Mouse (Mus musculus) liver, embryonic 16.5 days (tissue): ENCODE results near the gene Tbc1d2b. TPM values are rescaled to one million over a fixed set of nuclear protein-coding genes. Genes with fewer than 3 reads are reported as not detected.

ENCODE experiments used
- ATAC-seq: fragments of 200-750 bp; cut with Nextera tagmentation; 2 replicates; pipeline ENCODE4 v1.8.0; 2017; ENCODE audit warnings: low read depth, mild to moderate bottlenecking, moderate number of reproducible peaks, moderate library complexity
- H3K27ac ChIP-seq: fragments of 300-500 bp; sonication (generic); 2 replicates; pipeline ENCODE4 v1.5.1; 2014; ENCODE audit warnings: mild to moderate bottlenecking, low read length
- H3K27me3 ChIP-seq: fragments of 300-500 bp; sonication (generic); 2 replicates; pipeline ENCODE4 v1.6.1; 2014; ENCODE audit warnings: low read depth, low read length, mixed read lengths; ENCODE audit not compliant: control insufficient read depth, insufficient read depth
- H3K36me3 ChIP-seq: fragments of 300-500 bp; sonication (generic); 2 replicates; pipeline ENCODE4 v1.6.1; 2014; ENCODE audit warnings: mild to moderate bottlenecking; ENCODE audit not compliant: control insufficient read depth, insufficient read depth
- H3K4me1 ChIP-seq: fragments of 300-500 bp; sonication (generic); 2 replicates; pipeline ENCODE4 v1.6.1; 2014; ENCODE audit warnings: low read depth, low read length, mixed read lengths; ENCODE audit not compliant: control insufficient read depth
- H3K4me2 ChIP-seq: fragments of 300-500 bp; sonication (generic); 2 replicates; pipeline ENCODE4 v1.6.1; 2014; ENCODE audit warnings: low read depth, low read length, mixed read lengths
- H3K4me3 ChIP-seq: fragments of 300-500 bp; sonication (generic); 2 replicates; pipeline ENCODE4 v1.5.1; 2014; ENCODE audit warnings: low read depth, mild to moderate bottlenecking, low read length
- H3K9ac ChIP-seq: fragments of 300-500 bp; sonication (generic); 2 replicates; pipeline ENCODE4 v1.6.1; 2014; ENCODE audit warnings: low read depth, low read length
- H3K9me3 ChIP-seq: fragments of 300-500 bp; sonication (generic); replicated peaks from 2 replicates; pipeline ENCODE4 v1.6.1; 2016; ENCODE audit warnings: low read length; ENCODE audit not compliant: control insufficient read depth
- WGBS: fragments of 180-500 bp; shearing (Covaris S2); extraction: QIAGEN DNeasy Blood & Tissue Kit; methylation state at CpG from one replicate; pipeline ENCODE4 v1.1.7; 2014; ENCODE audit not compliant: insufficient replicate concordance; 5-methylcytosine and 5-hydroxymethylcytosine counted together
- polyA plus RNA-seq: library from polyadenylated mRNA; unstranded; fragments of >200 nt; fragmentation: Nextera tagmentation; extraction: Ambion mirVana; gene quantifications from 2 replicates; pipeline ENCODE4 v1.2.1, GENCODE M21; 2015

The Tbc1d2b gene
- polyA plus RNA-seq, 1 experiment from 2014 or later = 8.3 TPM

DNA sequence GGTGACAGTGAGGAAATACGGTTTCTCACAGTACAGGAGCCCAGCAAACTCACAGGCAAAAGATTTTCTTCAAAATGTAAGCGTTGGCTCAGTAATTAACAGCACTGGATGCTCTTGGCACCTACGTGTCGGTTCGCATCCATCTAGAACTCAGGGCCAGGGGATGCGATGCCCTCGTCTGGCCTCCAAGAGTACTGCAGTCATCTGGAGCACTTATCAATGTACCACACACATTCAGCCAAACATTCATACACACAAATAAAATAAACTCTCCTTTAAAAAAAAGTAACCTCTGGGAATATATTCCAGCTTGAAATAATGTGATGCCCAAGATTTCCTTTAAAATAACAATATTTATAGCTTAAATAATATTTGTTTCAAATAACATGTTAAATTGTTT is 29.0 kb downstream of the Tbc1d2b start:
- Histone ChIP-seq H3K4me3 (no peak overlapping the region), H3K4me2 (no peak overlapping the region), H3K9ac (no peak overlapping the region), H3K4me1 (peaks cover 76% of the 10 kb centered on the region), H3K27ac (peak overlapping the region; percentile 61), H3K36me3 (peaks cover 33% of the 10 kb centered on the region), H3K27me3 (no peaks in the 10 kb centered on the region), H3K9me3 (no peaks in the 10 kb centered on the region)
- no peak for ATAC-seq
- WGBS = 51% methylated on average over 7 of the region's 7 CpGs

DNA sequence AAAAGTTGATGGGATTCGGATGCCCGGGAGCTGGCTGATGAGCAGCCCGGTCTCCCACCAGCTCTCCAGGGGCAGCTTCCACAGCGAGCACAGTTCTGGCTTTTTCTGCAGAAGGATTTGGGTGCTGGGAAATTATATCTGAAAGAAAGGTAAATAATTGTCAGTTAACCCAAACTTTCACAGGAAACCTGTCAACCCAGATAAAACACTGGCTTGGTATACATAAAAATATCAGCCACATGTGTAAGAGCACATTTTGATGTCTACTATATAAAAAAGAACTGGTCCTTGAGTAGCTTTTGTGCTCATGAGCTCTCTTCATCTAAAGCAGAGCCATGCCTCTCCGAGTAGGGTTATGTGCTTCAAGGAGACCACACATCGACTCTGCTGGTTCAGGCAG is 29.6 kb downstream of the Tbc1d2b start:
- Histone ChIP-seq H3K4me3 (no peak overlapping the region), H3K4me2 (no peak overlapping the region), H3K9me3 (no peaks in the 10 kb centered on the region), H3K9ac (peak overlapping the region; percentile 1; the same call in 1 of the 2 replicates), H3K27ac (peak overlapping the region; percentile 65), H3K36me3 (peaks cover 27% of the 10 kb centered on the region), H3K4me1 (peaks cover 77% of the 10 kb centered on the region), H3K27me3 (no peaks in the 10 kb centered on the region)
- WGBS = 58% methylated on average over 6 of the region's 6 CpGs
- ATAC-seq = no peak

DNA sequence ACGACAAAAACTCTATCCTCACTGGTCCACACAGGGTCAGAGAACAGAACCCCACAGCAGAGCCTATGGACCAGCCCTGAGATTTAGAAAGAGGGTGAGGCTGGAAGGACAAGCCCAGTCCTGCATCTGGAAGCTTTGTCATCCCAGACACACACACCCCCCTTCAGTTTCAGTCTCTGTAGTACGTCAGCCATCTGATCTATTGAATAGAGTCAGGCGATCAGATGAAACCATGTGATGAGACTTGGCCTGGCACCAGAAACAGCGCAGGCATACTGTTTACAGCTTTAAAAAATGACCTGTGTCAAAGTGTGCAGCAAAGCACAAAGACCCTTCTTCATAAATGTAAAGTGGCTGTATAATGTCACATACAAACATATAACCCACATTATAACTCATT is 30.0 kb downstream of the Tbc1d2b start:
- H3K4me3 ChIP-seq = no peak overlapping the region
- 61% methylated on average over 4 of the region's 4 CpGs for WGBS
- no peak overlapping the region for H3K4me2 ChIP-seq
- H3K36me3 ChIP-seq = peaks cover 22% of the 10 kb centered on the region
- H3K4me1 ChIP-seq = peaks cover 76% of the 10 kb centered on the region
- H3K9ac ChIP-seq = no peak overlapping the region
- no peaks in the 10 kb centered on the region for H3K9me3 ChIP-seq
- no peak for ATAC-seq
- H3K27me3 ChIP-seq = no peaks in the 10 kb centered on the region
- H3K27ac ChIP-seq = peak overlapping the region; percentile 65; the same call in 1 of the 2 replicates

DNA sequence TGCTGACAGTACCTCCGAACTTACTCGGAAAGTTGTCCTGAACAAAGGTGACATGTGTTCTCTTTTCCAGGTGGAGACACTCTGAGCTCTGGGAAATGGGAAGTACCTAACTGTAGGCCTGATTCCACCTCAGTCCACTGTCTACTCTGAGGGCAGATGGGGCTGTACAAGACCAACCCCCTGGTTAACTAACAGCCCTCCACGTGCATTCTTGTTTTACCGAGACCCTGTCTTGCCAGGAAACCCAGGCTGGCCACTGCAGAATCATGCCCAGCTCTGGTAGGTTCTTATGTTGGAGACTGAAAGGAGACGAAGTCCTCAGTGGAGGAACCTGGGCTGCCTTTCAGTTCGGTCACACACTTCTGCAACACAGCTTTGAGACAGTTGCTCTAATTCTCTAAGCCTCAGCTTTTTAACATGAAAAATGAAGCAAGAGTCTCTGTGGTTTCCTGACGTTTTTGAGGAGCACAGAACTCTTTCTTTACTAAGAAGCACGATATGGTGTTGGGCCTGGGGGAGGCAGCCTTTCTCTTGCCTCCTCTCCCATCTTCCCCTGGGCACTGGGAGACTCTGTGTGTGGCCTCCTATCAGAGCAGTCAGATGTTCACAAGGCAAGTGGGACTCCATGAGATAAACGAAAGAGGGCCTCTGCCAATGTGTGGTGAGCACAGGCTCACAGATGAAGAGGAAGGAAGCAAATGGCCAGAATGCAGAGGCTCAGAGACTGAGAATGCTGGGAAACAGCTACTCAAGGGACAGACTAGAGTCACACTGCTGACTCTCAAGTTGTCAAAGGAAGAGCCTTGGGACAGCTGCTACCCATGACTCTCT is 33.2 kb downstream of the Tbc1d2b start:
- peak overlapping the region; percentile 42 for H3K4me3 ChIP-seq
- ATAC-seq = peak; percentile 96
- peak overlapping the region; percentile 96 for H3K27ac ChIP-seq
- peak overlapping the region; percentile 64 for H3K4me2 ChIP-seq
- no peaks in the 10 kb centered on the region for H3K27me3 ChIP-seq
- 24% methylated on average over 9 of the region's 9 CpGs for WGBS
- H3K9ac ChIP-seq = peak overlapping the region; percentile 75
- no peaks in the 10 kb centered on the region for H3K9me3 ChIP-seq
- H3K36me3 ChIP-seq = peaks cover 20% of the 10 kb centered on the region
- peaks cover 76% of the 10 kb centered on the region for H3K4me1 ChIP-seq

DNA sequence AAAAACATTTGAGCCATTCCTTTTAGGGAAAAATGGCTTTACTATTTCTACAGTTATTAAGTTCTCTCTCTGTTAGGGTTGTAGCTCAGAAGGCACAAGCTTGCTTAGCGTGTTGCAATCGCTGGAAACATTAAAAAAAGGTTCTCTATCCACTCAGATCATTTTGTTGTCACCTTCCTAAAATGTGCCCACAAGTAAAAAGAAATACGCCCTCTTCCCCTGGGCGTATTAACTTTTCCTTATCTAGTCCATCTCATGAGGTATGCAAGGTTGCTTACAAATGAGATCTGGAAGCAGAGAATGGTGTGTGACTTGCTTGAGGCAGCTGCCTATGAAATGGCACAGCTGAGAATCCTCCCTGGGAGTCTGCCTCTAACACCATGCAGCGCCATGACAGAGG is 33.8 kb downstream of the Tbc1d2b start:
- peak overlapping the region; percentile 42; the same call in 1 of the 2 replicates for H3K4me3 ChIP-seq
- peak overlapping the region; percentile 64 for H3K4me2 ChIP-seq
- H3K9me3 ChIP-seq = no peaks in the 10 kb centered on the region
- no peaks in the 10 kb centered on the region for H3K27me3 ChIP-seq
- 41% methylated on average over 5 of the region's 5 CpGs for WGBS
- peaks cover 20% of the 10 kb centered on the region for H3K36me3 ChIP-seq
- H3K4me1 ChIP-seq = peaks cover 79% of the 10 kb centered on the region
- H3K9ac ChIP-seq = peak overlapping the region; percentile 57
- peak overlapping the region; percentile 96 for H3K27ac ChIP-seq
- ATAC-seq = peak; percentile 26

DNA sequence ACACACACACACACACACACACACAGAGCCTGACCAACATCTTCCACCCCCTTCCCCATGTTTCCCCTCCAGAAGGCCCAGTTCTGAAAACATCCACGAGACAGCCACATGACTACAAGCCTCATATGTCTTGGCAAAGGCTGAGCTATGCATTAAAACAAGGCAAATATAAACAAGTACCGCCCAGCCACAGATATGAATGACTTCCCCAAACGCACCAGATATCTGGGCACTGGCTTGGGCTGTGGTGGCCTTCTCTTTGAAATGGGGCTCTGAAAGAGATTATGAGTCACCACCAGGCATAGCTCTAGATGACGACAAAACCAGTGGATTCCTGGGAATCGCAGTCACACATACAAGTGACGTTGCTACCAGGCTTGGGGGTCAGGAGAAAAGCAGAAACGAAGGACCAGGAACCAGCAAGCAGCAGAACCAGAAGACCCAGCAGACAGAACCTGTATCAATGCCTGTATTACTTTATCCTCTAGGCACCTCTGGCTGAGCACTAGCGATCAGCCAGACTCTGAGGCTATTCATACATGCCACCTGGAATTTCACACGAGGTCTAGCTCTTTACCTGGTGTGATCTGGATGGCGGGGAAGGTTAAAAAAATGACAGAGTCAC is 35.2 kb downstream of the Tbc1d2b start:
- Histone ChIP-seq H3K9me3 (no peaks in the 10 kb centered on the region), H3K4me3 (no peak overlapping the region), H3K4me2 (peak overlapping the region; percentile 2; the same call in 1 of the 2 replicates), H3K27me3 (no peaks in the 10 kb centered on the region), H3K27ac (peak overlapping the region; percentile 80), H3K36me3 (peaks cover 14% of the 10 kb centered on the region), H3K4me1 (peaks cover 67% of the 10 kb centered on the region), H3K9ac (0 out of 2 replicates have a peak overlapping the region, but pooled peaks have one; percentile 12)
- WGBS = 43% methylated on average over 10 of the region's 10 CpGs
- ATAC-seq = peak; percentile 9; the same call in 1 of the 2 replicates

DNA sequence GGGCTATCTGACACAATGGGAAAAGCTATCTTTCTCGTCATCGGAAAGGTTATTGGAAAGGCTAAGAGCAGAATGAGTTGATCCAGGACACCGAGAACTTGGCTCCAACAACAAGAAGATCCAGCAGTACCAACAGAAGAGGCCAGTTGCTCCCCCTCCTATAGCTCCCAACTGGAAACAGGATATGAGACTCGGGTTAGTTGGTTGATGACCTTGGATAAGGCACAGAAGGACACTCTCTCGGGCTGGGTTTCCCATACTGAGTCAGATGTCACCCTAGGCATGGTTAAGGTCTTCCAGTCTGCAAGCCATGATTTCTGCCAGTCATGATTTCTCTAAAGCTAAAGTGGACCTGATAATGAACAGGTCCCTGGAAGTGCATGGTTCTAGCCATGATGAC is 35.8 kb downstream of the Tbc1d2b start:
- Histone ChIP-seq H3K9ac (no peak overlapping the region), H3K9me3 (no peaks in the 10 kb centered on the region), H3K36me3 (peaks cover 8% of the 10 kb centered on the region), H3K4me2 (no peak overlapping the region), H3K27me3 (no peaks in the 10 kb centered on the region), H3K27ac (peak overlapping the region; percentile 80), H3K4me1 (peaks cover 67% of the 10 kb centered on the region), H3K4me3 (no peak overlapping the region)
- 75% methylated on average over 5 of the region's 5 CpGs for WGBS
- no peak for ATAC-seq

DNA sequence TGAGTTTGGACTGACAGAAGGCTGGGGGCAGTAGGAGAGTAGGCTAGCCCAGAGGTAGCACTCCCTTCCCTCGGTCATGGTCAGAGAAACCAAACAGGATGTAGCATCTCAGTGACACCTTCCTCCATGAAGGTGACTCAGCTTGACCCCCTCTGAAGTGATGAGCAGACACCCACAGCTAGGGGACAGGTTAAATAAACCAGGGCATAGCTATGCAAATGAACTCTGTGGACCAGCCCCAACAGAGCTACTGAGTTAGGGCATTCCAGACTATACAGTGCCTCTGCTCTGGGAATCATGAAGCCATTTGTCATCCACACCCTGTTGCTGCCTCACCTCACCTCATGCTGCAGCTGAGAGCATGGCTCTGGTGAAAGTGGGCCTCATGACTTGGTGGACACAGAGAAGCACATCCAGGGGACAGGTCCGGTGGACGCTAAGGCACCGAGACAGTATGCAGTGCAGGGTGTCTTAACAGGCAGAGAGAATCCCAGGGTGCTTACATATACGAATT is 36.6 kb downstream of the Tbc1d2b start:
- Histone ChIP-seq H3K27me3 (no peaks in the 10 kb centered on the region), H3K4me1 (peaks cover 65% of the 10 kb centered on the region), H3K9ac (no peak overlapping the region), H3K9me3 (no peaks in the 10 kb centered on the region), H3K36me3 (no peaks in the 10 kb centered on the region; the same call in 1 of the 2 replicates), H3K4me3 (no peak overlapping the region), H3K27ac (peak overlapping the region; percentile 48), H3K4me2 (no peak overlapping the region)
- 88% methylated on average over 5 of the region's 5 CpGs for WGBS
- ATAC-seq = no peak
